Mouse (Mus musculus) gastrocnemius, adult 18-20 months (tissue): ENCODE results near the gene Emx2. TPM values are rescaled to one million over a fixed set of nuclear protein-coding genes. Genes with fewer than 3 reads are reported as not detected.

Experiments
- total RNA-seq, 2 experiments: library from RNA; stranded (reverse); gene quantifications; 2 replicates each; pipeline ENCODE4 v1.2.3; 2021

The Emx2 gene
- total RNA-seq, 2 experiments from 2014 or later = 1.1 to 1.3 TPM

Other genes starting within 250 kb of the Emx2 start
- gene Kcnk18, start 239.2 kb upstream of the Emx2 start, total RNA-seq = not detected
- under 1 TPM; 0.07 to 0.09 TPM for gene Slc18a2, start 197.5 kb upstream of the Emx2 start, total RNA-seq
- gene Rps12-ps3, start 136.1 kb upstream of the Emx2 start, total RNA-seq = 100 to 1,000 TPM; 290 to 384 TPM
- 10 to 100 TPM; 14.3 to 16.0 TPM for gene Pdzd8, start 112.6 kb upstream of the Emx2 start, total RNA-seq